Mouse (Mus musculus): ENCODE data around the gene Rps19bp1. TPM values are rescaled to one million over a fixed set of nuclear protein-coding genes. Genes with fewer than 3 reads are reported as not detected.

The Rps19bp1 gene
- polyA plus RNA-seq, 1 experiment, result 30.9 TPM

GRCm38 (mm10) chr15:80256656-80257601 lies 7.2 kb downstream of the Rps19bp1 start:
- no peak for DNase-seq (ENCODE audit: low spot score)

GRCm38 (mm10) chr15:80256242-80256641 lies 7.9 kb downstream of the Rps19bp1 start:
- no peak for DNase-seq (ENCODE audit: low spot score)

GRCm38 (mm10) chr15:80255646-80256121 lies 8.4 kb downstream of the Rps19bp1 start:
- peak; percentile 77 for DNase-seq (ENCODE audit: low spot score)

GRCm38 (mm10) chr15:80254847-80255645 lies 9.1 kb downstream of the Rps19bp1 start, which contains the start of gene Atf4:
Gene Atf4 (plus strand): TSS chr15:80255184.
- peak; percentile 100 for DNase-seq (ENCODE audit: low spot score)

GRCm38 (mm10) chr15:80254207-80254606 lies 9.9 kb downstream of the Rps19bp1 start:
- no peak for DNase-seq (ENCODE audit: low spot score)

GRCm38 (mm10) chr15:80253530-80253929 lies 10.6 kb downstream of the Rps19bp1 start:
- DNase-seq (ENCODE audit: low spot score), result no peak

GRCm38 (mm10) chr15:80250586-80250985 lies 13.5 kb downstream of the Rps19bp1 start:
- no peak for DNase-seq (ENCODE audit: low spot score)

GRCm38 (mm10) chr15:80249672-80250071 lies 14.4 kb downstream of the Rps19bp1 start:
- DNase-seq (ENCODE audit: low spot score), result no peak

GRCm38 (mm10) chr15:80248596-80248995 lies 15.5 kb downstream of the Rps19bp1 start:
- DNase-seq (ENCODE audit: low spot score), result no peak

- no peak for DNase-seq (ENCODE audit: low spot score)
These were observed 16.0 kb downstream of the Rps19bp1 start for GRCm38 (mm10) chr15:80248135-80248534.

- DNase-seq (ENCODE audit: low spot score), result no peak
These were observed 28.6 kb downstream of the Rps19bp1 start, which contains the start of gene AC140267.1 for GRCm38 (mm10) chr15:80235535-80235934. Gene AC140267.1 (plus strand): TSS chr15:80235835.

GRCm38 (mm10) chr15:80233733-80234509 lies 30.2 kb downstream of the Rps19bp1 start, which contains the start of gene Mief1:
Gene Mief1 (plus strand): TSS chr15:80234018.
- DNase-seq (ENCODE audit: low spot score), result peak; percentile 91

- no peak for DNase-seq (ENCODE audit: low spot score)
These were observed 31.1 kb downstream of the Rps19bp1 start for GRCm38 (mm10) chr15:80233053-80233452.

- no peak for DNase-seq (ENCODE audit: low spot score)
These were observed 31.8 kb downstream of the Rps19bp1 start for GRCm38 (mm10) chr15:80232331-80232730.

- no peak for DNase-seq (ENCODE audit: low spot score)
These were observed 35.9 kb downstream of the Rps19bp1 start for GRCm38 (mm10) chr15:80228071-80228800.

- no peak for DNase-seq (ENCODE audit: low spot score)
These were observed 38.3 kb downstream of the Rps19bp1 start for GRCm38 (mm10) chr15:80225796-80226195.

- DNase-seq (ENCODE audit: low spot score), result peak; percentile 78
These were observed 38.9 kb downstream of the Rps19bp1 start for GRCm38 (mm10) chr15:80225208-80225607.

- no peak for DNase-seq (ENCODE audit: low spot score)
These were observed 40.4 kb downstream of the Rps19bp1 start for GRCm38 (mm10) chr15:80223751-80224150.

GRCm38 (mm10) chr15:80221031-80221430 lies 43.1 kb downstream of the Rps19bp1 start:
- DNase-seq (ENCODE audit: low spot score), result no peak
